Mouse (Mus musculus): Measurements from ENCODE around the gene Ybx1.
A peak's percentile ranks its signal among the peaks of the same experiment; 100 is the strongest.
"Not testable (repeated sequence)": the region's sequence is repeated elsewhere in the genome, so short reads cannot be mapped to it uniquely, and the experiment has no call there.

Gene Ybx1

DNA sequence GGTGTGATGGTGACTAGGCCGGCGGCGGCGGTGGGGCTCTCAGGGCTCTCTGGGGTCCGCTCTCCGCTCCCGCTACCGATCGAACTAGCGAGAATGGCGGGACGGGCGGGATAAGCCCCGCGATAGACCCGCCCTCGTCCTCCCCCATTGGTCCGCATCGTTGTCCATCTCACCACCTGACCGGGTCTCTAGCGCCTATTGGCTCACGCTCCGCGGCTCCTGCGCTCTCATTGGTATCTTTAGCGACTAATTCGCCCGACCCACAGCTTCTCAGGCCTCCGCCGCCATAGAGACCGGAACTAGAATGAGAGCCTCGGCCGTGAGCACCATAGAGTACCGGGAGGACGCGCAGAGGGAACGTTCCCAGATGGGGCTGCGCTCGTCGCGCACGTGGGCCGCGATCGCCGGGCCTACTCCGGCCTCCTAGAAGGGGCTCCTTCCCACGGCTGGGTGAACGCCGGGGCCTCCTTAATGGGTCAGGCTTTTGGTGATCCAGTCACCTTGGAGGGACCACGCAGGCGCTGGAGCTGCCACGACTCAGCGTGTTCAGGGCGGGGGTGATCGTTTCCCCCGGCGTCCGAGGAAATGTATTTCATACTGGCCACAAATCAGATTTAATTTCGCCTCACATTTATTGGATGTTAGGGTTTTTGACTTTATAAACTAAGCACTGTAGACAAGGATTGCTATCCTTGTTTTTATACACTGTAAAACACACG is at the start of gene Ybx1:
Ybx1 (minus strand) TSS at position 190 of the 719 bp plus-strand sequence.
- peak; percentile 97 for DNase-seq (ENCODE audit: low read depth, low spot score)

DNA sequence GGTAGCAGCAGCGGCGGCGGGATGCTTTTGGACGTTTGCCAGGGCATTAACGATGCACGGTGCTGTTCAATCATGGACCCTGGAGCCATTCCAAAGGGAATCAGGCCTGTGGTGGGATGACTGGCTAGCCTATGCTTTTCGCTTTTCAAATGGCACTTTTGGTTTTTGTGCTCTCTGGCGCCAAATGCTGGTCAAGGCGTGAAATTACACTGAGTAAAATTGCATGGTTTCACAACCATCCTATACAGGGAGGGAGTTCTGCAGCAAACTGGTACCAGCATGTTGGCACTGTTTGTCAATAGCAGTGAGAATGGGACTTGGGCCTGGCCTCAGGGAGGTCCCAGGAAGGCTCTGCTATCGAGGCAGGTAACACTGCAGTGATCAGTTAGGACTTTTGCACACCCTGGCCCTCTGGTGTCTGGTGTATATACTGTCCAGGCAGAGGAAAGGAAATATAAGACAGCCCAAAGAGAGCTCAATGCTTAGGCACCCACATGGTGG is 44.5 kb upstream of the Ybx1 start:
- peak; percentile 32 for DNase-seq (ENCODE audit: low read depth, low spot score)

DNA sequence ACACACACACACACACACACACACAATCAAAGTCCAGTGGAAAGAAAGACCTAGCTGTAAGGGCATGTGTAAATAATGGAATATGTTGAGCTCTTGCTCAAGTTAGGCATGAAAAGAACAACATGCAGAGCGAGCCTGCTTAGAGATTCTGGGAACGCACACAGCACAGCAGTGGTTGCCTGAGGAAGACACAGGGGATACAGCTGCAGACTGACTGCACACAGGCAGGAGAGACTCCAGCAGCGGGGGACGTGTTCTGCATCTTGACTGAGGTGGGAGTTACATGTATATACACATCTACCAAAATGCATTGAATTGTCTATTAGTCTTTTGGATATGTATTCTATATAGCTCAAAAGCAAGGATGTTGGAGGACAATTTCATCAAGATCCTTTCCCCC is 44.0 kb upstream of the Ybx1 start:
- DNase-seq (ENCODE audit: low read depth, low spot score) = no peak

DNA sequence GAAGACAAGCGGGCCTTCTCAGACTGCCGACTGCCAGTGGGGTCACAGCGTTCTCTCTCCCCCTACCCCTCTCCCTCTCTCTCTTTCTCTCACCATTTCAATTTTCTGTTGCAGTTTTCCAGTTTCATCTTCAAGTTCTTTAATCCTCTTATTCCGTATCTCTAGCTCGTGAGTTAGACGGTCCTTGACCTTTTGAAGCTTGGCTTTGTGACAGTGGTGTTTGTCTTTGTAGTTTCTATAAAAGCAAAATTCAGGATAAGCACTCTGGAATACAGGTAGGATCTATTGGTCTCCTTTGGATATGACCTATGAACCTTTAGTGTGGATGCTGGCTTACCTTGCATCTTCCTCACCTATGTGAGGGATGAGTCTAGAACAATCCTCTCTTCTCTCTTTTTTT is 39.1 kb upstream of the Ybx1 start:
- DNase-seq (ENCODE audit: low read depth, low spot score) = no peak

DNA sequence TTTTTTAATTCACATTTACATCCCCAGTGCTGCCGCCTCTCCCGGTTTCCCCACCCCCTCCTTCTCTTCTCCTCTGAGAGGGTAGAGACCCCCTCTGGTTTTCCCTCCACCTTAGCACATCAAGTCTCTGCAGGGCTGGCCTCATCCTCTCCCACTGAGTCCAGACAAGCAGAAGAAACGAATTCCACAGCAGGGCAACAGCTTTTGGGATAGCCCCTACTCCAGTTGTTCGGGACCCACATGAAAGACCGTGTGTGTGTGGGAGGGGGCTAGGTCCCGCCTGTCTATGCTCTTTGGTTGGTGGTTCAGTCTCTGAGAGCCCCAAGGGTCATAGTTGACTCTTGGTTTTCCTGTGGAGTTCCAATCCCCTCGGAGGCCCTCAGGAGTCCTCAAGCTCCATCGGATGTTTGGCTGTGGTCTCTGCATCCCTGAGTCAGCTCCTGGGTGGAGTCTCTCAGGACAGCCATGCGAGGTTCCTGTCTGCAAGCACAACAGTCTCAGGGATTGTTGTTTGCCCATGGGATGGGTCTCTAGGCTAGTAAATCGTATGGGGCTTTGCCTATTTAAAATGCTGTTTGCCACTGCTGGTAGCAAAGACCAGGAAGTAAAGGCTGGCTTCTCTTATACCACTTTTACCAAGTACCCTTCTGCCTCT is 26.6 kb upstream of the Ybx1 start:
- no peak for DNase-seq (ENCODE audit: low read depth, low spot score)

DNA sequence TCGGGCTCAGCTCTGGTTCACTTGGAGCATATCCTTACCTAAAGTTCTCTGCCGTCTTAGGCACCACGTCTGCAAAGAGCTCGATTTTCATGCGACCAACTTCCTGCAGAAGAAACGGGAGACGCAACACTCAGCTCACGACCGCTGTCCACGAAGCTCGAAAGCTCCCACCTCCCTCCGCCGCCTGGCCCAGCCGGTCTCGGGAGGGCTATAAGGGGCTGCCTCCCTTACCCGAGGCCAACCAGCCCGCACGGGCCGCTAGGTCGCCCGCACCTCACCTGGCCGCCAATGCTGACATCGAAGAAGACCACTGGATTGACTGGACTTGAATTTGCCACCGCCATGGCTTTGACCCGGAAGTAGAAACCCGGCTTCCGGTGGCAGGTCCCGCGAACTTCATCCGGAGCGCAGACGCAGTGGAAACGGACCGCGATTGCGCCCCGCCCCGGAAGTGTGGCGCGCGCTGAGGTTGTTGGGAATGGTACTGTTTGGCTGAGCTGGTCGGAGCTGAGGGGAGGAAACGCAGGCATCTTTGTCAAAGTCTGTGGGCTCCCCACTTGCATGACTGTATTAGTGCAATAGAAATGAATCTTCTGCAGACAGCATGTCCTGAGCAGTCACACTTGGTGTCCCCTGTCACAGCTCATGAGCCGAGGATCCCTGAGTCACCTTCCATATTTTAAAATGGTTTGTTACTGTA is 25.9 kb upstream of the Ybx1 start, which contains the start of gene Ppih:
Ppih (minus strand) TSS at position 416 of the 700 bp plus-strand sequence.
- peak; percentile 93 for DNase-seq (ENCODE audit: low read depth, low spot score)

DNA sequence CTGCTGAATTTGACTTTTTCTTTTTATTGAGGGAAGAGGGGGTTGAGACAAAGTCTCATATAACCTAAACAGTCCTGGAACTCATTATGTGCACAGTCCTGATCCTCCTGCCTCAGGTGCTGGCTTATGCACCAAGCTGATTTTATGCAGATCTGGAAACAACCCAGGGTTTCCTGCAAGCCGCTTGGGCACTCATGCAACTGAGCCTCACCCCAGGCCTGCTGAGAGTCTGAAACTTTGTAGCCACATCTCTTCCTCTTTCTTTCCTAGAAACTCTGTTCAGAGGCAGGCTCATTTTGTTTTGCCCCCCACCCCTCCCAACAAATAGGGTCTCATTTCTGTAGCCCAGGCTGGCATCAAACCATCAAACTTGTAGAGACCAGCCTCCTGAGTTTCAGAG is 19.4 kb upstream of the Ybx1 start:
- DNase-seq (ENCODE audit: low read depth, low spot score) = no peak

DNA sequence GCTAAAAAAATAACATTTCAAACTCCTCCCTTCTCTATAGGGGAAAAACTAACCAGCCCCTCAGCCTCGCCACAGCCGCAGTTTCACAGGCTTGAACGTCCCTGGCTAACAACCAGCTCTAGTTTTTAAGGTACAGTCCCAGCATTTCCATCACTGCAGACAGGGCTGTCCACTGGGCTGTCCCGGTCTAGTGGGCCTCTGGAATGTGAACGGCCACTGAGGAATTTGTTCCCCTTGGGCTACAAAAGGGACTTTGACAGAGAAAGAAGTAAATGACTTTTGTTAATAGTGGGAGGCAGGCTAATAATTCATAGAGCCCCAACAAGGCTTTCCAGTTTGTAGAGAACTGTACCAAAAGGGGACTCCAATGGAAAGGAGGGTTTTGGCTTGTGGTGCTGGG is 11.0 kb upstream of the Ybx1 start:
- DNase-seq (ENCODE audit: low read depth, low spot score) = no peak

DNA sequence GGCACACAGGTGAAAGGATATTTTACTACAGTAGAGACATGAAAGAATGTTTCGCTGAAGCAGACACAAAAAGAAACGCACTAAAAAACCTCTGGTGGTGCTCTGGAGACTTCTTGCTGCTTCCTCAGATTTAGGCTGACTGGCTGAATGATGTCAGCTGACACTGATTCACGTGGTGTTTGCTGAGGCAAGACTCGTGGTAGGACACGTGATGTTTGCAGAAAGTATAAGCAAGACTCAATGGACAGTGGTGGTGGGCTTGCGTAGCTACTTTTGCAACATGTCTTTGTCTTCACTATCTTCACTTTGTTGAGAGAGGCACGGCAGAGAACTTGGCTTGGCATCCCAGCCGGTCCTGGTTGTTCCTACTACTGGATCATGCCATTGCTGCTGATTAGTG is 8.9 kb upstream of the Ybx1 start:
- DNase-seq (ENCODE audit: low read depth, low spot score) = no peak

DNA sequence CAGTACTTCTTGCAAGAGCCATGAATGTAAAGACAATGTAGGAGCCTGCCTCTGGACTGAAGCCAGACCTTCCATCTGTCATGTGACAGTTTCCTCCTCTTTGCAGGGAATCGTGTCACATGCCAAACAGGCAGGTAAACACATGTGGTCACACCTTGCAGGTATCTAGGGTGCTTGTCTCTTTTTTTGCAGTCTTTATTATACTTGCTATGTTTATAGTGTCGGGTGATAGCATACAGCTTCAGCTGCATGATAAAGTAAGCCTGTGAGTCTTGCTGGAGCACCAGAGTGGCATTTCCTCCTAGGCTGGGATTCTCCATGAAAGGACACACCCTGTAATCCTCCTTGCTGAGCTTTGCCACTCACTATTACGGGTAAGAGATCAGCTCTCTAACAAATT is 7.4 kb upstream of the Ybx1 start:
- DNase-seq (ENCODE audit: low read depth, low spot score) = no peak

DNA sequence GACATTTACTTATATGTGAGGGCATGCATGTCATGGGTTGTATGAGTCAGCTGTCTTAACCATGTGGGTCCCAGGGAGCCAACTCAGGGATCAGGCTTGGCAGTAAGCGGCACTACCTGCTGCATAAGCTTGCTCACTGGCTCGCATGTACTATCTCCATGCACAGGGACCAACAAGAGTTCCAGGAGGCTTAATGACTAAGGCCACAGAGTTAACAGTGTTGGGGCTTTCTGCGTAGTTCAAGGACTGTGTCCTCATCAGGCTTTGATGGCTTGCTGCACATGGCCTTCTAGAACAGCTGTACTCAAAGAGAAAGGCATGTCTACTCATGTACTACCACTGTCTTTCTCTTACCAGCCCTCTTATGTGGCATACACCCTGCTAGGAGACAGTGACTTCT is 6.4 kb upstream of the Ybx1 start:
- DNase-seq (ENCODE audit: low read depth, low spot score) = no peak

DNA sequence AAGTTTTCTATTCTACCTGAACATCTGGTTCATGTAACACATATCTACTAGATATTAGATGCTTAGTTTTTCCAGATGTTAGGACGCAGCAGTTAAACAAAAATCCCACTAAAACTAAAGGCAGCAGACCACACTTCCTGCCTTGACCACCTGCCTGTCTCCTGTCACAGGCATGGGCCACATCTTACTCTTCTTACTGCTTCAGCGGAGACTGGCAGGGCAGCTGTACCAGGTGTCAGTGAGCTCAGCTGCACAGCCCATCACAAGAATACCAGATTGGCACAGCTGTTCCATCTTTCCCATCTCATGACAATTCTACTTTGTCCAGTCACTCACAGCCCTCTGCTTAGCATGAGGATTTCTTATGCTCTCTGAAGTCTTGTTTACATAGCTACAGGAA is 3.0 kb upstream of the Ybx1 start:
- DNase-seq (ENCODE audit: low read depth, low spot score) = no peak

DNA sequence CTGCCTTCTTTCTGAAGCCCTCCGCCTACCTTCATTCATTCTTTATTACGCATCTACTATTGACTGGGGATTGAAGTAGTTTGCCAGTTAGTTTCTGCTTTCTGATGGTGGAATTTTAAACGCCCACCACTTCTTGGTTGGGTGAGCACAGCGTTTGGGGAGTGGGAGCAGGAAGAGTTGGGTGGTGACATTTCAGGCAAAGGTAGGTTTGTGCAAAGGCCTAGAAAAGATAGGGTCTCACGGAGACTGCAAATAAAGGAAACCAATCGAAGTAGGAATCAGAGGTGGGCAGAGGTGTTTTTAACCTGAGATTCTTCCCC is 690 bp upstream of the Ybx1 start:
- DNase-seq (ENCODE audit: low read depth, low spot score) = no peak

DNA sequence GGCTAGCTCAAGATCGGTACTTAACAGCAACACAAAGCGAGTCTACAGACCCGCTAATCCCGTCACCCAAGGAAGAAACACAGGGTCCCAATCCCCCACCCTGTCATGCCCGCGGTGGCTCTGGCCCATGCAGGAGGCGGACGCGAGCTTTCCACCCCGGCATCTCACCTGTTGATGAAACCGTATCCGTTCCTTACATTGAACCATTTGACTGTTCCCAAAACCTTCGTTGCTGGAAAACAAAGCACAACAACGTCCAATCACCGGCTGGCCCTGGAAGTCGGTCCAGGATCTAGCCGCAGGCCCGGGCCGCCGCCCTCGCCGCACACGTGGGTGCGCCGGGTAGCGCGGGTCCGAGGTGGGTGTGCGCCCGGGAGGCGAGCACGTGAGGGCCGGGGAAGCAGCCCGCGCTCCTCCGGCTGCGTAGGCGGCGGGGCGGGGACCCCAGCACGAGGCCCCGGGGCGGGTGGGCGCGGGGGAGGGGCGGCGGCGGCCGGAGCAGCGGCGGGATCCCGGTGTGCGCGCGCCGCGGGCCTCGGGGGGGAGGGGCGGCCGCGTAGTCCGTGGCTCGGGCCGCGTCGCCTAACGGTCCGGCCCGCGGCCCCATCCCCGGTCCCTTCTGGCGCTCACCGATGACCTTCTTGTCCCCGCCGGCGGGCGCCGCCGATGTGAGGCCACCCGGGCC is 688 bp downstream of the Ybx1 start:
- no peak for DNase-seq (ENCODE audit: low read depth, low spot score)

DNA sequence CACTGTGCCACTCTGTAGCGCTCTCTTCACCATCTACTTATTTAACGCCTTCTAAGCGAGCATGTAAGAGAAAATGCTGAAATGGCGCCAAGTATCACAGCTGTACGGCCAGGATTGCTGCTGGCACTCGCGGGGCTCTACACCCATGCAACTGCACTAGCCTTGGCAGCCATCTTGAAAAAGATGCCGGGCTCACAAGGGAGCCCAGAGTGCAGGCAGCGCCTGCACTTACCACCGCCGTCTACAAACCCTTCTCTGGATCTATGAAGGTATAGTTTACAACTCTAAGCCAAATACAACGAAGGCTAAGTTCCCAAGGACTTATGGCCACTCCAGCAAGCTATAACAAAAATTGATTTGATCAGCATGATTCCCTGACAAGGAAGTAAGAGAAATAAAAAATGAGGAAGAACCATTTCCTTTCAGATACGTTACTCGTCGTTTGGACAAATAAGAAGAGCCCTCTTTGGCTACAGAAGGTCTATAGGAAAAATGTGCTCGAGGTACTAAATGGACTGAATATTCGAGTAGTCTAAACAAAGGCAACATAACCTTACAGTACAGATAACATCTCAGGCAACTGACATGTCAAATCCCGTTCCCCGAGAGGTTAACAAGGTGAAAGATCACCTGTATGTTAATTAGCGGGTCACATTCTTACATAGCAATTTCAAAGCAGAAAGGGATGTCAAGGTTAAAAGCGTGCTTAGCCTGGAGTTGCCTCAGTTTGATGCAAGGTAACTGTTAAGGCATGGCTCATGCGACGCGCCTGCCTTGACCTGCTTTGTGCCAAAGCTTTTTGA is 1.4 kb downstream of the Ybx1 start:
- DNase-seq (ENCODE audit: low read depth, low spot score) = no peak

DNA sequence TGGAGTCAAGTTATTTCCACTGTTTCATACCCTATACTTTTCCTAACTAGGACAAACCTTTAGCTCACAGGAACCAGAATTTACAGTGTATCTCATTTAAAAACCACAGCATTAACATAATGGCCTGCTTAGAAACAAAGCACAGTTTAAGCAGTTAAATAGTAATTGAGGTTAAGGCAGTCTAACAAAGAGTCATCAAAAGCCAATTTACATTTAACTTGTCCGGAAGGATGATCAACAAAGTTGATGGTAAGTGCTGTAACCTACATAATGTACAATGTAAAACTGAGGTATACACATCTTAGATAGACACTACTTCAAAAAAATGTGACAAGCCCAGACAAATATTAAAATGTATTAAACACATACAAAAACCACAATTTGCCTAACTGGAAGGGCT is 2.5 kb downstream of the Ybx1 start:
- DNase-seq (ENCODE audit: low read depth, low spot score) = no peak

DNA sequence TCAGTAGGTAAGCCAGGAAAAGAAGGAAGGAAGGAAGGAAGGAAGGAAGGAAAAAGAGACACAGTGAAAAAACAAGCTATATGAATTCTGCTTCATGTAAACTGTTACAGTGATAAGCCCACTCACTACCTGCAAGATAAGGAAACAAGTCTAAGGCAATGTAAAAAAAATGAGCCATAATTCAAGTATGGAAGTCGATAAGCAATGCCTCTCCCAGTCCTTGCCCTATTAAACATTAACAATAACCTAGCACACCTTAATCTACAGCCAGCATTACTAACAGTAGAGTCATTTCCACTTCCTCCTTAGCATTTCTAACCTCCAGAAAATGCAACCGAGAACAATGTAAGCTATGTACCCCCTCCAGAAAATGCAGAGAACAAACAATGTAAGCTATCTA is 9.1 kb downstream of the Ybx1 start:
- DNase-seq (ENCODE audit: low read depth, low spot score) = no peak

DNA sequence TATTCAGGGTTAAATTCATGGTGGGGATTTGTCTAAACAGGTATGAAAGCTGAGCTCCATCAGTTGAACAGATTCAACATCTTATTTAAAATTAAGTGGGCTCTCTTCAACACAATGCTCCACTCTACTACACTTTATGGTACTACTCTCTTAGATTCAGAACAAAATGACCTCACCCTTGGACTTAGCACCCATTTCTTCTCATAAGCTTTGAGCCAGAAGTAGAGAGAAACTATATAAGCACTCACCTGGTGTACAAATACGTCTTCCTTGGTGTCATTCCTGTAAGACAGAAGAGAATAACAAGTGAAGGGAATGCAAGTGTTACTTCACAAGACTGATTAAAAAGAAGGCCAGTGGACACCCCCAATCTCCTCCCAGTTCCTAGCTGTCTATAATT is 9.5 kb downstream of the Ybx1 start:
- no peak for DNase-seq (ENCODE audit: low read depth, low spot score)

DNA sequence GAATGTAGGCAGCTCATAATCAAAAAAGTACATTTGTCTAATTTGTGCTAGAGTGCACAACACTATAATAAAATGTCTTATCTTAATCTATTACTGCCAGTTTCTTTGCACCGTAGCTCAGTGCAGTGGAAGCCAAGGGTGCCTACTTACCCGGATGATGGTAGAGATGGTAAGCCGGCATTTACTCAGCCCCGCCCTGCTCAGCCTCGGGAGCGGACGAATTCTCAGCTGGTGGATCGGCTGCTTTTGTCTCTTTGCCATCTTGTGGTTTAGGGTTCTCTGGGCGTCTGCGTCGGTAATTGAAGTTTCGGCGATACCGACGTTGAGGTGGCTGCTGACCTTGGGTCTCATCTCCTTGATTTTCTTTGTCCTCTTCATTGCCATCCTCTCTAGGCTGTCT is 15.6 kb downstream of the Ybx1 start:
- DNase-seq (ENCODE audit: low read depth, low spot score) = not testable (repeated sequence)

DNA sequence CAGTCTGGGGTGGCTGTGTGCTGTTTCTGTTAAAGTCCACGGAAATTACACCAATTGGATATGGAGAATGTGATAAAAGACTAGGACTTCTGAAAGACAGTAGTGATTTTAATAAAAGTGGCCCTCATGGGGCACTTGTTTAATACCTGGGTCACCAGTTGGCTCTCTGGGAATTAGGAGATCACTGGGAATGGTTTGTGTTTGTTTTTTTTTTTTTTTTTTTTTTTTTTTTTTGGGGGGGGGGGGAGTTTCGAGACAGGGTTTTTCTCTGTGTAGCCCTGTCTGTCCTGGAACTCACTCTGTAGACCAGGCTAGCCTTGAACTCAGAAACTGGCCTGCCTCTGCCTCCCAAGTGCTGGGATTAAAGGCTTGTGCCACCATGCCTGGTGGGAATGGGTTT is 18.7 kb downstream of the Ybx1 start:
- no peak for DNase-seq (ENCODE audit: low read depth, low spot score)

DNA sequence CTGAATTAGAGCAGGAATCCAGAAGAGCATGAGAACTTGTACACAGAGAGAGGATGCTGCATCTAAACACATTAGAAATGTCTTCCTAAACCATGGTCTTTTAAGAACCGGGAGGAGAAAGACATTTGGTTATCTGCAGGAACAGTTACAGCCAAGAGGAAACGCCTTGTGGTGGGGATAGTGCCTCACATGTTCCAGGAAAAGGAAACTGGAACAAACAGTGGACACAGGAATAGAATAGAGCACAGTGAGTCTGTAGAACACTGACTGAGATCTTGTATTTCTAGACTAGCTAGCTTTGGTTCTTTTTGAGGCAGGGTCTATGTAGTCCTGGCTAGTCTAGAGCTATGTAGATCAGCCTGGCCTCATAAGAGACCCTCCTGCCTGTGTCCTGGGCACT is 19.2 kb downstream of the Ybx1 start:
- no peak for DNase-seq (ENCODE audit: low read depth, low spot score)

All from retina, adult 2 months (tissue).